Comparison of ENCODE assay signal across 22 mouse cellular contexts in the genomic region with DNA sequence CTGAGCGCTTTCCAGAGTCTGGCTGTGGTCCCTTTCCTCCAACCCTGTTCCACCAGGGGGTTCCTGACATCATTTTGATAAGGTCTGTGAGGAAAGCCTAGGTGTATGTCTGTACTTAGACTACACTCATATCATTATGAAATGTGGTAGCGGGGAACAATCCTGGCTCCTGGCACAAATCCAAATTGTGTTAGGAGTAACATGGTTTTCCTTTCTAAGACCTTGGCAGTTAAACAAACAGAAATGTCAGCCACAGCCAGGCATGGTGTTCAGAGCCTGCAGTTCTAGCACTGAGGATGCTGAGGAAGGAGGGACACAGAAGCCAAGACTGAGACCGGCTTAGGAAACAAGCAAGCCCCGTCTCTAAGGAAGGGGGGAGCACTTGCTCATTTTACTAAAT.
DNase-seq lines count a peak whose midpoint lies in the region; ATAC-seq and TF ChIP-seq lines count a peak whose summit lies in the region.
"Had no signal": no experiment of that assay in that cellular context is flagged by ENCODE, and none has a peak within 500 bp of the region (broad histone marks: within the 10 kb centered on the region; RNA-seq: fewer than 3 reads in every experiment).

No protein-coding gene starts in this region.

- peak; percentile 31 for DNase-seq in adrenal gland, postnatal 10 days
- DNase-seq in adrenal gland, adult 18-20 months (ENCODE audit: low spot score in 2 of 2) = no peak
- peak; percentile 57 for DNase-seq in forebrain, embryonic 14.5 days (ENCODE audit: low spot score)
- no peak for DNase-seq in forebrain, postnatal 0 days
- peak; percentile 59 for DNase-seq in embryonic facial prominence, embryonic 14.5 days (ENCODE audit: low spot score)
- DNase-seq: cerebellum, adult 9-11 months; gastrocnemius, postnatal 25 days; heart, adult 2 months; kidney, postnatal 25 days; lung, adult 18-20 months; retina, postnatal 1 day; right cerebral cortex, postnatal 25 days; spleen, adult 18-20 months had no signal

- H3K27me3 ChIP-seq in forebrain, embryonic 14.5 days (replicated peaks; ENCODE audit: control insufficient read depth, insufficient read depth, low read length) = no peaks in the 10 kb centered on the region
- H3K27me3 ChIP-seq in forebrain, postnatal 0 days (ENCODE audit: insufficient read depth, low read length) = no peaks in the 10 kb centered on the region
- H3K27me3 ChIP-seq in hindbrain, embryonic 15.5 days = no peaks in the 10 kb centered on the region
- H3K27me3 ChIP-seq in hindbrain, embryonic 12.5 days = no peaks in the 10 kb centered on the region
- H3K27me3 ChIP-seq in embryonic facial prominence, embryonic 14.5 days (replicated peaks; ENCODE audit: control insufficient read depth, insufficient read depth, low read length) = no peaks in the 10 kb centered on the region
- H3K27me3 ChIP-seq: limb, embryonic 13.5 days; liver, embryonic 12.5 days; midbrain, embryonic 13.5 days; neural tube, embryonic 12.5 days had no signal

- no peak overlapping the region for H3K4me2 ChIP-seq in forebrain, embryonic 14.5 days (ENCODE audit: low read length)
- H3K4me2 ChIP-seq in forebrain, postnatal 0 days (ENCODE audit: low read depth) = no peak overlapping the region
- H3K4me2 ChIP-seq in hindbrain, embryonic 15.5 days = no peak overlapping the region
- no peak overlapping the region for H3K4me2 ChIP-seq in hindbrain, embryonic 12.5 days (replicated peaks)
- H3K4me2 ChIP-seq in embryonic facial prominence, embryonic 14.5 days (ENCODE audit: low read depth, low read length) = no peak overlapping the region
- H3K4me2 ChIP-seq: limb, embryonic 13.5 days; liver, embryonic 12.5 days; midbrain, embryonic 13.5 days; neural tube, embryonic 12.5 days had no signal

- no peak for ATAC-seq in forebrain, embryonic 14.5 days
- no peak for ATAC-seq in forebrain, postnatal 0 days
- no peak for ATAC-seq in hindbrain, embryonic 15.5 days (ENCODE audit: low FRiP score, low read depth)
- no peak for ATAC-seq in hindbrain, embryonic 12.5 days (ENCODE audit: low FRiP score)
- no peak for ATAC-seq in embryonic facial prominence, embryonic 14.5 days (ENCODE audit: low read depth)
- ATAC-seq in inflammation-experienced regulatory T-cells, adult 6 months = no peak
- ATAC-seq: intestine, postnatal 0 days; liver, embryonic 12.5 days; midbrain, embryonic 13.5 days had no signal

- H3K9me3 ChIP-seq in forebrain, embryonic 14.5 days (replicated peaks; ENCODE audit: control insufficient read depth, low read length) = no peaks in the 10 kb centered on the region
- H3K9me3 ChIP-seq in forebrain, postnatal 0 days (ENCODE audit: low read length) = no peaks in the 10 kb centered on the region
- H3K9me3 ChIP-seq in hindbrain, embryonic 15.5 days = no peaks in the 10 kb centered on the region
- no peaks in the 10 kb centered on the region for H3K9me3 ChIP-seq in hindbrain, embryonic 12.5 days (replicated peaks)
- no peaks in the 10 kb centered on the region for H3K9me3 ChIP-seq in embryonic facial prominence, embryonic 14.5 days (ENCODE audit: control insufficient read depth, low read length)
- H3K9me3 ChIP-seq: limb, embryonic 13.5 days; liver, embryonic 12.5 days; midbrain, embryonic 13.5 days; neural tube, embryonic 12.5 days had no signal

- H3K4me1 ChIP-seq in forebrain, embryonic 14.5 days (ENCODE audit: control insufficient read depth, insufficient read depth, low read length) = peaks cover 20% of the 10 kb centered on the region
- no peaks in the 10 kb centered on the region for H3K4me1 ChIP-seq in forebrain, postnatal 0 days (ENCODE audit: insufficient read depth)
- H3K4me1 ChIP-seq in hindbrain, embryonic 15.5 days (replicated peaks) = peaks cover 32% of the 10 kb centered on the region
- peaks cover 31% of the 10 kb centered on the region for H3K4me1 ChIP-seq in hindbrain, embryonic 12.5 days
- peaks cover 5% of the 10 kb centered on the region; the same call in 1 of the 2 replicates for H3K4me1 ChIP-seq in embryonic facial prominence, embryonic 14.5 days (ENCODE audit: control insufficient read depth, insufficient read depth, low read length)
- H3K4me1 ChIP-seq: liver, embryonic 12.5 days had no signal

- no peak for TF ChIP-seq CTCF in forebrain, postnatal 0 days (IDR thresholded peaks at IDR 0.05; ENCODE audit: low read depth)

- H3K4me3 ChIP-seq in forebrain, embryonic 14.5 days (ENCODE audit: low read depth, low read length) = no peak overlapping the region
- H3K4me3 ChIP-seq in forebrain, postnatal 0 days (ENCODE audit: low read depth, low read length) = no peak overlapping the region
- H3K4me3 ChIP-seq in hindbrain, embryonic 15.5 days = no peak overlapping the region
- no peak overlapping the region for H3K4me3 ChIP-seq in hindbrain, embryonic 12.5 days
- H3K4me3 ChIP-seq in embryonic facial prominence, embryonic 14.5 days (ENCODE audit: low read depth, low read length) = no peak overlapping the region
- H3K4me3 ChIP-seq: erythroblast, embryonic 14.5 days; heart, adult 2 months; limb, embryonic 13.5 days; liver, embryonic 12.5 days; midbrain, embryonic 13.5 days; neural tube, embryonic 12.5 days had no signal

- WGBS in forebrain, embryonic 14.5 days = 41% methylated on average over 4 of the region's 4 CpGs
- 36% methylated on average over 4 of the region's 4 CpGs for WGBS in forebrain, postnatal 0 days
- WGBS in hindbrain, embryonic 15.5 days = 52% methylated on average over 4 of the region's 4 CpGs
- WGBS in hindbrain, embryonic 12.5 days = 83% methylated on average over 4 of the region's 4 CpGs
- WGBS in embryonic facial prominence, embryonic 14.5 days = 53% methylated on average over 4 of the region's 4 CpGs

- peaks cover 27% of the 10 kb centered on the region; the same call in 1 of the 2 replicates for H3K36me3 ChIP-seq in forebrain, embryonic 14.5 days (ENCODE audit: control insufficient read depth, insufficient read depth, low read length)
- peaks cover 5% of the 10 kb centered on the region; the same call in 1 of the 2 replicates for H3K36me3 ChIP-seq in forebrain, postnatal 0 days (ENCODE audit: insufficient read depth)
- peaks cover 3% of the 10 kb centered on the region; the same call in 1 of the 2 replicates for H3K36me3 ChIP-seq in hindbrain, embryonic 15.5 days
- peaks cover 3% of the 10 kb centered on the region; the same call in 1 of the 2 replicates for H3K36me3 ChIP-seq in hindbrain, embryonic 12.5 days
- peaks cover 24% of the 10 kb centered on the region for H3K36me3 ChIP-seq in embryonic facial prominence, embryonic 14.5 days (ENCODE audit: control insufficient read depth, insufficient read depth, low read length)

- no peak overlapping the region for H3K9ac ChIP-seq in forebrain, embryonic 14.5 days (ENCODE audit: low read length)
- no peak overlapping the region for H3K9ac ChIP-seq in forebrain, postnatal 0 days
- no peak overlapping the region for H3K9ac ChIP-seq in hindbrain, embryonic 15.5 days
- H3K9ac ChIP-seq in hindbrain, embryonic 12.5 days = no peak overlapping the region
- H3K9ac ChIP-seq in embryonic facial prominence, embryonic 14.5 days (ENCODE audit: low read depth, low read length) = no peak overlapping the region
- H3K9ac ChIP-seq: limb, embryonic 13.5 days; liver, embryonic 12.5 days; midbrain, embryonic 13.5 days; neural tube, embryonic 12.5 days had no signal

- no peak overlapping the region for H3K27ac ChIP-seq in forebrain, embryonic 14.5 days (ENCODE audit: low read depth, low read length)
- no peak overlapping the region for H3K27ac ChIP-seq in forebrain, postnatal 0 days (ENCODE audit: low read depth, low read length)
- 0 out of 2 replicates have a peak overlapping the region, but pooled peaks have one; percentile 32 for H3K27ac ChIP-seq in hindbrain, embryonic 15.5 days (replicated peaks)
- no peak overlapping the region for H3K27ac ChIP-seq in hindbrain, embryonic 12.5 days
- H3K27ac ChIP-seq in embryonic facial prominence, embryonic 14.5 days (replicated peaks; ENCODE audit: low read depth, low read length) = no peak overlapping the region
- H3K27ac ChIP-seq: heart, adult 2 months; limb, embryonic 13.5 days; liver, embryonic 12.5 days; midbrain, embryonic 13.5 days; neural tube, embryonic 12.5 days had no signal

Comparison
In these comparisons a context has a peak if more than half of its experiments do, and no peak if none do; other contexts are left out.
1. DNase-seq: peak in adrenal gland, postnatal 10 days (single experiment), forebrain, embryonic 14.5 days (single experiment) and embryonic facial prominence, embryonic 14.5 days (single experiment); none in adrenal gland, adult 18-20 months (0 of 2) and forebrain, postnatal 0 days (single experiment).